Mouse (Mus musculus) right cerebral cortex, postnatal 4 days (tissue): ENCODE results near the gene Adamts10.

Experiments
- DNase-seq: peaks from one replicate; pipeline ENCODE4 v3.0.0-alpha.2; 2022

The Adamts10 gene

DNA sequence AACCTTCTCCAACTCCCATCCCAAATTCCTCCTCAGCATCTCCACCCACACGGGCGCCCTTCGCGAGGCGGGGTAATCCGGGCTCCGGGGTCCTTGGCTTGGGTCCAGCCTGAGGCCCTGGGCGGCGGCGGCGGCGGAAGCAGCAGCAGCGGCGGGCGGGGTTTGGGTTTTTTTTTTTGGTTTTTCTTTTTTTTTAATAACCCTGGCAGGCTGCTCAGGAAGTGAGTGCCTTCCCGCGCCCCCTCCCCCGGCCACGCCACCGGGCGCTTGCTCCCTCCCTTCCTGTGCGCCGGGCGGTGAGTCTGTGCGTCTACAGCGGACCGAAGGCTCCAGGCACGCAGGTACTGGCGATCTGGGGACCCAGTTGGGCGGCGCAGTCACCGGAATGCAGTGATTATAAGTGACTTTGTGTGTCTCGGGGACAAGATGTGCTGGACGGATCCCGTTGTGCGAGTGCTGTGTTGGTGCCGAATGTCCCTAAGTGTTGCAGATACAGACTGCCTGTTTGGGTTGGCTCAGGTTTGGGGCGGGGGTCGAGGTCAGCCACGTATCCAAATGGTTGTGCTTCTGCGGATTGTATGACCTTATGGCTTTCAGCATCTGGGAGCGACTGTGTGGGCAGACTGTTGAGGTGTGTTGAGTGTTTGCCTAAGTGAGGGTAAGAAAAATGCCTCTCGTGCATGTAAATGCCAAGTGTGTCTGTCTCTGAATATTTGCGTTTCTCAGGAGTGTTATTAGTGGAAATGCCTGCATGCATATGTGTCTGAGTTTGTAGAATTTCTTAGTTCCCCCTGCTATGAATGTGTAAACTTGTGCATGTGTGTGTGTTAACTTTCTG is at the start of gene Adamts10:
Adamts10 (plus strand) TSS at position 287 of the 838 bp plus-strand sequence.
- peak; percentile 77 for DNase-seq

DNA sequence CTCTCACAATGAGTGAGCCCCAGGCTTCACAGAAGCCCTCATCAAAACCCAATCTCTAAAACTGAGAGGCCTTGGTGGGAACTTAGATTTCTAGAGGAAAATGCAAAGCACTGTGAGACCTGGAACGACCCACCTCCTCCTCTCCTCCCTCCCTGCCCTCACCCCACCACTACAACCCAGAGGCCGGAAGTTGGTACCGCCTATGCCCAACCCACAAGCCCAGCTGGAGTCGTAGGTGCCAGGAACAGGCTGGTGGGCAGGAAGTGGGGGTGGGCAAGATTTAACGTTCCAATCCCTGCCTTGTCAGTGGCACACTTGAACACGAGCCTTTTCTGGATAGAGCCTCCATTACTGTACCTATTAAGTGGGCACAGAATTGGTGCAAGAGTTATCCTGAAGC is 40.0 kb upstream of the Adamts10 start:
- DNase-seq = no peak

DNA sequence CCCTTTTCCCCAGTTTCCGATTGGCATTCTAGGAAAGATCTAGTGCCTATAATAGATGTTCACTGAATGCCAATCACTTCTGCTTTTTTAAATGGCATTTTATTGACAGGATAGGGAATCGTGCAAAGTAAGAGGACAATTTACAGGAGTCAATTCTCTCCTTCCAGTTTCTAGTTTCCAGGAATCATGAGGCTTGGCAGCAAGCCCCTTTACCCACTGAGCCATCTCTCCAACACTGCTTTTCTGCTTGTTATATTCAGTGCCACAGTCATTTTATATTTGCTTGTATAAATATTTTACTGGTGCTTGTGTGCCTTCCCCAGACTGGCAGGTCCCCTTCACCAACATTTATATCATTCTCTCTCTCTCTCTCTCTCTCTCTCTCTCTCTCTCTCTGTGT is 36.8 kb upstream of the Adamts10 start:
- no peak for DNase-seq

DNA sequence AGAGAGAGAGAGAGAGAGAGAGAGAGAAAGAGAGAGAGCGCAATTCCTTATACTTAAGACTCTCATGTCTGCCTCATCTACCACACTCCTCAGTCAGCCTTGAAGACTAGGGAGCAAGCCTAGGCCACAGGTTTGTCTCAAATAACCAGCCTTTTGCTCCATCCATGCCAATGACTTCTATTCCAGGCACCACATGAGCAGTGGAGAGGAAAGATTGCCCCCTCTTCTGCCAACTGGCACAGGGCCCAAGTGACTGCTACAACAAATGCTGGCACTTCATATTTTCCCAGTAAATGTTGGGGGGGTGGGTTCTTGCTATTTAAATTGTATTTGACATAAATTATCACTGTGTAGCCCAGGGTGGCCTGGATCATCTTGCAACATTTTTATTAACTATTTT is 36.4 kb upstream of the Adamts10 start:
- DNase-seq = peak; percentile 39

- no peak for DNase-seq
Measured at GRCm38 (mm10) chr17:33491371-33491770, 32.6 kb upstream of the Adamts10 start.

DNA sequence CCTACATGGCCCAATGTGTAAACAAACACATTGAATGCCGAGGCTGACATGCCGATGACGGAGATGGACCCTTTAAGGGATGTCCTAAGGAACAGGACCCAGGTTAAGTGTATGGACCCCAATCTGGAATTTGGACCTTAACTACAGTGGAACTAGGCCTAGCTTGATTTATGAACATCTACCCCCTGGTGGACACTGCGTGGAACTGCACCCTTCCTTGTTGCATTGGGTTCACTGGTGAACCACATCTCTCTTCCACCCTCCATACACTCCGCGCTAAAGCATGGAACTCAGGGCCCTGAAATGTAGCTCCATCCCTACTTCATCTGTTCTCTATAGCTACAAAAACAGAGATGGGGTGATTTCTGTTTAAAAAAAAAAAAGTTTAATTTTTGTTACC is 30.9 kb upstream of the Adamts10 start:
- no peak for DNase-seq

DNA sequence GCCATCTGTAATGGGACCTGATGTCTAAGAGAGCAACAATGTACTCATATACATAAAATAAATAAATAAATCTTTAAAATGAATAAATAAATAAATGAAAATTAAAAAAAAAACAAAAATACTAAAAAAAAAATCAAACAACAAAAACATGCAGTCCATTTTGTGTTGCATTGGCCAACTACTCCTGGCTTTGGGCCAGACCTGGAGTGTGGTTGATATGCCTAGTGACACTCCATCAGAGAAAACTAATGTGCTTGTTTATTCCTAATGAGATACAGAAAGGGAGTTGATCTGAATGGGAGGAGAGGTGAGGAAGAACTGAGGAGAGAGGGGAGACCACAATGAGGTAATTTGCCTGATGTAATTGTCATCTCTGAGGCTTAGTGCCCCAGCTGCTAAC is 29.4 kb upstream of the Adamts10 start:
- no peak for DNase-seq

GRCm38 (mm10) chr17:33498918-33499317 is 25.1 kb upstream of the Adamts10 start:
- no peak for DNase-seq

DNA sequence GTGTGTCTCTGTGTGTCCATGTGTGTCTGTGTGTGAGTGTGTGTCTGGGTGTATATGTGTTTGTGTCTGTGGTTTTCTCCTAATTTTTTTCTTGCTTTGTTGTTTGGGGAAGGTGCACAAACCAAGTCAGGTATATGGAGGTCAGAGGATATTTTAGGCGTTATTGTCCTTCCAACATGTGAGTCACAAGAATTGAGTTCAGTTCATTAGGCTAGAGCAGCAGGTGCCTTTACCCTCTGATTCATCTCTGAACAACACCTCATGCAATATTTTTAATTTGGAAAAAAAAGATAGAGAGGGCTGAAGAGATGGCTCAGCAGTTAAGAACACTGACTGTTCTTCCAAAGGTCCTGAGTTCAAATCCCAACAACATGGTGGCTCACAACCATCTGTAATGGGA is 15.6 kb upstream of the Adamts10 start:
- DNase-seq = no peak

DNA sequence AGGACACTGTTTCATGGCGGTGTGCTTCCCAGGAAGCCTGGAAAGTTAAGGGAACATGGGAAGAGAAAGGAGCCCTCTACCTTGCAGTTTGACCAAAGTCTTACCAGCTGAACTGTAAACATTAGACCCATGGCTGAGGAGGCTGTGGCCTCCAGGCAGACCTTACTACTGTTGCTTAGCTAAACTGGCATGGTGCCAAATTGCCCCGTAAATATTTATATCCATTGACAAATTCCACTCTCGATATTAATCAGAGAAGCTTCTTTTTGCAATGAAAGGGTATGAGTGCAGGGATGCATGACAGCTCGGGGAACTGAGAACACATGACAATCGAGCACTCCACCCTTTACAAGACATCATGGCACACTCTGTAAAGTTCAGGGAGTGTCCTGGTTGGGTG is 13.8 kb upstream of the Adamts10 start:
- DNase-seq = no peak

- DNase-seq = no peak
Measured at GRCm38 (mm10) chr17:33512441-33513415, 11.3 kb upstream of the Adamts10 start.

- no peak for DNase-seq
Measured at GRCm38 (mm10) chr17:33513874-33514273, 10.1 kb upstream of the Adamts10 start.

DNA sequence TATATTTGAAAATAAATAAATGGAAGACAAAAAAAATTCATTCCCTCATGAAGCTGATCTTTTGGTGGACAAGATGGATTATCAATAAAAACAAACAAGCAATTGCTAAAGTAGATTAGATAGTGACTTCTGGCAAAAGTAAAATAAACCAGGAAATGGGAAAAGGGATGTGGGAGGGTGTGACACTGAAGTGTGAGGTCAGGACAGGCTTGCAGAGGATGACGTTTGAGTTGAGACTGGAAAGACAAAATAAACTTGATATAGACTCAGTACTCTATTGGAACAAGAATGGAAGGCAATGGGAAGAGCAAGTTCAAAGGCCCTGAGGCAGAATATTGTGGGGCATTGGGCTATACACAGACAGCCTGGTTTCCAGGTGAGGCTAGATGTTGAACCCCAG is 3.6 kb upstream of the Adamts10 start:
- DNase-seq = no peak

DNA sequence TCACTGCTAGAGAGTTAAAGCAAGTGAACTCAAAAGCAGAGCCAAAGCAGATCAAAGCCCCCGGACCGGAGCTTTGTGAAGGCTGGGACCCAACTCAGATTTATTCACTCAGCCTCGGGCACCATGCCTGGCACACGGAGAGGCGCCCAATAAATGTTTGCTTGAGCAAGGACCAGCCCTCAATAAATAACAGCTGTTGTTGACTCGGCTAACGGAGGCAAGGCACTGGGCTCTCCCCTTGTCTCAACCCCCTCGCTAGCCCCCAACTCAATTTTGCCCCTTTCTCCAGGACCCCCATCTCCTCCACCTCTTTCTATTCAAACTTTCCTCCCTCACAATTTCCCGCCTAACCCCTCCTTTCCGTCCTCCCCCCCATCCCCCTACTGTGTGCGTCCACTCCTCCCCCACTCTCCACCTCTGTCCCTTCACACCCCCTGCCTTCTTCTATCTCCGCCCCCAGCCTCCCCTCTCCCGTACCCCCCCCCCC is 530 bp upstream of the Adamts10 start:
- DNase-seq = peak; percentile 12

GRCm38 (mm10) chr17:33524806-33525373 is 886 bp downstream of the Adamts10 start:
- no peak for DNase-seq

GRCm38 (mm10) chr17:33526506-33526905 is 2.5 kb downstream of the Adamts10 start:
- DNase-seq = no peak

DNA sequence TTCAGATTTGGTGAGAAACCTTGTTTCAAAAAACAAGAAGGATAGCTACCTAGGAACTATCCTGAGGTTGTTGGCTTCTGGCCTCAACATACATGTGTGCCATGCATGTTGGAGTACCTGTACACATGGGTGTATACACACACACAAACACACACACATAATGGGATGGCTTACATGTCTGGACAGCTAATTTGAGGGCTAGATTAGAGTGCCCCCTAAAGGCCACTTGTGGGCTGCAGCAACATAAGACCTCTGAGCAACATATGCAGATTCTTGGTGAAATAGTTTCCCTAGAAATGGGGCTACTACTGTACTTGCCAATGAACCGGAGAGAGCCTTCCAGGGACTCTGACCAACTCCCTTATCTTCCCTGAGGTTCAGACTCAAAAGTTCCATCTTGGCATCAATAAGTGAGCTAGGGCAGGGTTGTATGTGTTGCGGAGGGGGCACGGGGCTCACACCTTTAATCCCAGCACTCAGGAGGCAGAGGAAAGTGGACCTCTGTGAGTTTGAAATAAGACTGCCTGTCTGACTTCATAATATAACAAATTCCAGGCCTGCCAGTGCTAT is 15.2 kb downstream of the Adamts10 start:
- peak; percentile 39 for DNase-seq

DNA sequence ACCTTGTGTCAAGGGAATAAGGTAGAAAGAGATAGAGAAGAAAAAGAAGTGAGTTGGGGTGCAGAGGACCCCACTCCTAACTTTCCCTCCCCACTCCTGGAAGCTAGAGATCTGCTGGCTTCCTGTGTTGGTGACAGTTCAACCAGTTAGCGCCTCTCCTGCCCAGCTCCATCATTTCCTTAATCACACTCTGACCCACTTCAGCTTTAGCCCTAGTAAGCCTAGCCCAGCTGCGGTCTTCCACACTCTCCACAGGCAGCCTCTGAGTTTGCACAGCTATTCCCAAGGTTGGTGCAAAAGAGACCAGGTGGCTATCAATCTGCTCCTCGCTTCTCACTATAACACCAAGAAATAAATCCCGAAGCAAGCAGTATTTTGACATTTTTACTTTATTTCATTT is 15.9 kb downstream of the Adamts10 start:
- DNase-seq = no peak

GRCm38 (mm10) chr17:33549212-33549611 is 25.2 kb downstream of the Adamts10 start:
- DNase-seq = no peak

GRCm38 (mm10) chr17:33550388-33550787 is 26.4 kb downstream of the Adamts10 start:
- DNase-seq = no peak

GRCm38 (mm10) chr17:33552113-33552512 is 28.1 kb downstream of the Adamts10 start:
- no peak for DNase-seq

DNA sequence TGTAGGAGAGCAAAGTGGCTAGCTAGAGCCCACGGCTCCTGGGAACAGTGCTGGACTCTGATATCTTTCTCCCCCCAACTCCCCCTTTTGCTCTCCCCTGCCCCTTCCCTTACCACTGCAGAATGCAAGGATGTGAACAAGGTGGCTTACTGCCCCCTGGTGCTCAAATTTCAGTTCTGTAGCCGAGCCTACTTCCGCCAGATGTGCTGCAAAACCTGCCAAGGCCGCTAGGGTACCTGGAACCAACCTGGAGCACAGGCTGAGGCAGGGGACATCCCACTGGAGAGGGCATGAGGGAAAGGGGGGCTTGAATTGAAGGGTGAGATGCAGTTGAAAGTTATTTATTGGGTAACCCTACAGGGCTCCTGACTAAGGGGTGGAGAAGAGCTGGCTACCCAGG is 29.0 kb downstream of the Adamts10 start:
- DNase-seq = peak; percentile 19

DNA sequence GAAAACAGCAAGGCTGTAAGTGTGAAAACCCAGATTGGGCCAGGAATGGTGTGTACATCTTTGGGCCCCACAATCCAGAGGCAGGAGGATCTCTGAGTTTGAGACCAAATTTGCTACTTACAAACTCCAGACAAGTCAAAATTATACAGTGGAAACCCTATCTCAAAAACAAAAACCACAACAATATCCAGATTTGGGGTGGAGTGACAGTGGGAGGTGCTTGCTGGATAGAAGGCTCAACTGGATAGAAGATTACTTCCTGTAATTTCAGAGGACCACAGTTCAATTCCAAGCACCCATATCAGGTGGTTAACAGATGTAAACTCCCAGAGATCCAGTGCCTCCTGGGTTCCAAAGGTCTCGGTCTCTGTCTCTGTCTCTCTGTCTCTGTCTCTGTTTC is 30.5 kb downstream of the Adamts10 start:
- DNase-seq = no peak
